Mouse (Mus musculus) G1E-ER4 (cell line): Measurements from ENCODE around the gene Rab43. TPM values are rescaled to one million over a fixed set of nuclear protein-coding genes. Genes with fewer than 3 reads are reported as not detected.

Experiments used
- GATA1 ChIP-seq: IDR thresholded peaks from one replicate; pipeline ENCODE4 v1.8.0; 2012; ENCODE audit warnings: low read length, inconsistent platforms
- polyA plus RNA-seq: library from polyadenylated mRNA; stranded (reverse); fragments of >175 nt; gene quantifications from 2 replicates; pipeline ENCODE4 v1.2.3, GENCODE M21; 2012

Gene Rab43
- polyA plus RNA-seq, 1 experiment: 16.4 TPM

DNA sequence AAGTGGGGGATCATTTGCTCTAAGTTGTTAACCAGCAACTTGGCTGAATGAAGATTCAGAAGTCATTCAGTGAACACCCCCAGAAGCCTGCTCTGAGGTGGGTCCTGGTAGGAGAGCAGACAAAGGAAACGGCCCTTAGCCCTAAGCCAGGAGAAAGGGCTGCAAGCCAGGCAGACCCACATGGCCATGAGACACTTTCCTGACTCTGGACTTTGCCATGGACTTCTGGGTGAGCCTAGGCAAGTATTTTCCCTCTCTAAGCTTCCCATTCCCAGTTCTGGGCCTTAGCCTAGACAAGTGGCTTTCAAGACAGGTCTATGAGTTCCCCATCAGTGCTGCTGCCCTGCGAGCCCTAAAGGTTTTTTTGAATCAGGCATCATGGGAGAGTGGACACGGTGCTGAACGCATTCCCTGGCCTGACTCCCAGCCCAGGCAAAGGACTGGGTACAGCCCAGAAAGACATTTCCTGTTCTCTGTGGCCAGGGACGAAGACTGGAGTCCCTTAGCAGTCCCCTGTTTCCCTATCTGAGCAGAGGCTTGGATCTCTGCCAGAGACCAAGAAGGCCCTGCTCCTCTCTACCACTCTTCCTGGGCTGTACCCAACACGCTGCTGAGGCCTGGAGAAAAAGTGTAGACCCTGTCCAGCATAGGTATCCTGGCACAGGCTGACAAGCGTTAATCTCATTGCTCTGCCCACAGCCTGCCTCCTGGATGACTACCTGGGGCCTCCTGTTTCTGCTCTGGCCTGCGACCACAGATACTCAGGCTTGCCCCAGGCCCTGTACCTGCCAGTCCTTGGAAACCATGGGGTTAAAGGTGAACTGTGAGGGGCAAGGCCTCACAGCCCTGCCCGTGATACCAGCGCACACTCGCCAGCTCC, 33.4 kb downstream of the Rab43 start:
- no peak for TF ChIP-seq GATA1

DNA sequence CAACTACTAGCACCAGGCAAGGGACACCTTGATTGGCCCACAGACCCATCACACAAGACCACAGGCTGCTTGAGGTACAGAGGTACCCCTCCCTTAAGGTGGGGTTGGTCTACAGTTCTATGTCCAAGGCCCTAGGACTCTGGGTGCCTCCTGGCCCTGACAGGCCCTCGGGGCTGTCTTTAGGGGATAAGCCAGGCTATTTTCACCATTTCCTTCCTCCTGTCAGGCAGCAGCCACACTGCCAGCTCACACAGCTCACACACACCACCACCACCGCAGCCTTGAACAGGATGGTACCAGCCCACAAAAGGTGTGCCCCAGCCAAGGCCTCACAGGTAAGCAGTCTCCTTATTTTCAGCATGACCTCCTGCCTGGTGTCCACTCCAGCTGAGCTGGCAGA, 34.1 kb downstream of the Rab43 start, which contains the start of gene Gp9:
Gene Gp9 (plus strand): TSS at position 231 of the 400 bp plus-strand sequence.
- TF ChIP-seq GATA1: no peak

DNA sequence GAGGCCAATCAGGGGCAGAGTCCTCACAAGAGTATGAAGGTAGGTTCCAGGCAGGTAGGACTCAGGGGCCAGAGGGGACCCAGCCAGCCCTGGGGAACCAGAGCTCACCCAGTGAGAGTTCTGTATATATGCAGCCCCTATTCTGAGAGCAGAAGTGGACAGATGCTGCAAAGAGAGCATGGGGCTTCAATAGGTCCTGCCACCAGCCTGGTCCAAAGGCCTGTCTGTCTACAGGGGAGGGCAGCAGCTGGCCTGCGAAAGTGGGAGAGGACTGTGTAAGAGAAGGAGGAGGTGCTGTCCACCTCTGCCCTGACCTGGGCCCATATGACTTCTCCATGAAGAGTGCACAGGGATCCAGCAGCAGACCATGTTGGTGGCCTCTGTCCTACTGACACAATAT, 35.3 kb downstream of the Rab43 start:
- no peak for TF ChIP-seq GATA1

DNA sequence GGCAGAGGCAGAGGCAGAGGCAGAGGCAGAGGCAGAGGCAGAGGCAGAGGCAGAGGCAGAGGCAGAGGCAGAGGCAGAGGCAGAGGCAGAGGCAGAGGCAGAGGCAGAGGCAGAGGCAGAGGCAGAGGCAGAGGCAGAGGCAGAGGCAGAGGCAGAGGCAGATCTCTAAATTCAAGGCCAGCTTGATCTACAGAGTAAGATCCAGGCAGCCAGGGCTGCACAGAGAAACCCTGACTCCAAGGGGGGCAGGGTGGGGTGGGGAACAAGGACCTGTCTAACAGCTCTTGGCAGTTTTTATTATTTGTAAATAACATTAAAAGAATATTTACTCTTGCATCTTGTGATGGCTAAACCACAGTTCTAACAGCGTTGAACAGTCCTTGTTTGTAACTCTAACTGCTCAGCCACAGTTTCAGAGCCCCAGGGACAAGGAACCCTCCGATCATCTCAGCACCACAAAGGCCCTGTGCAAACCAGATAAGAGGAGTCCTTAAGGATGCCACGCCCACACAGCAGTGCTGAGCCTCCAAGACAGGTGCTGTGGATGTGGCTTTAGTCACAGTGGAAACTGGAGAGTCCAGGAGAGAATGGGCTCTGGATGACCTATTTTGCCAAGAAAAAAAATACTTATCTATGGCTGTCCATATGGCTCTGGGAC, 36.2 kb downstream of the Rab43 start:
- TF ChIP-seq GATA1: peak; percentile 65

DNA sequence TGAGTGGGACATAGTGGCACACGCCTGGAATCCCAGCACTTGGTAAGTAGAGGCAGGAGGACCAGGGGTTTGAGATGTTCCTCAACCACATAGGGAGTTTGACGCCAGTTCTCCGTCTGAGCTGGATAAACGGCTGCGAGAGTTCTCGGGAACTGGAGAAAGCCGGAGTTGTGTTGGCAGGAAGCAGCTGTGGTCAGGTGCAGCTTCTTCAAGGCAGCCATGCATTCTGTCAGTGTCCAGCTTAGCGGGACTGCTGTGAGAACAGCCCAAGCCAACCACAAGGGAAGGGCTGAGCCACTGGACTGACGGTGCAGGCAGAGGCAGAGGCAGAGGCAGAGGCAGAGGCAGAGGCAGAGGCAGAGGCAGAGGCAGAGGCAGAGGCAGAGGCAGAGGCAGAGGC, 37.1 kb downstream of the Rab43 start:
- TF ChIP-seq GATA1: no peak

DNA sequence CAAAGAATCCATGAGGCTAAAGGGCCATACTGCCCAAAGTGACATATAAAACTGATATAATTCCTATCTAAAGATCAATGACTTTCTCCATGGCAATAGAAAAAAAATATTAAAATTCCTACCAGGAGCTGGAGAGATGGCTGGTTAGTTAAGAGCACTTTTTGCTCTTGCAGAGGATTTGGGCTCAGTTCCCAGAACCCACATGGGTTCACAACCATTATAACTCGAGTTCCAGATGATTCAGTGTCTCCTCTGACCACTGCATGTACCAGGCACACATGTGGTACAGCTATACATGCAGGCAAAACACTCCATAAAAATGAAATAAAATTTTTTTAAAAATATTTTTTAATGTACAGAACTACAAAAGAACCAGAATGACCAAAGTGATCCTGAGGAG, 37.5 kb downstream of the Rab43 start:
- TF ChIP-seq GATA1: no peak

DNA sequence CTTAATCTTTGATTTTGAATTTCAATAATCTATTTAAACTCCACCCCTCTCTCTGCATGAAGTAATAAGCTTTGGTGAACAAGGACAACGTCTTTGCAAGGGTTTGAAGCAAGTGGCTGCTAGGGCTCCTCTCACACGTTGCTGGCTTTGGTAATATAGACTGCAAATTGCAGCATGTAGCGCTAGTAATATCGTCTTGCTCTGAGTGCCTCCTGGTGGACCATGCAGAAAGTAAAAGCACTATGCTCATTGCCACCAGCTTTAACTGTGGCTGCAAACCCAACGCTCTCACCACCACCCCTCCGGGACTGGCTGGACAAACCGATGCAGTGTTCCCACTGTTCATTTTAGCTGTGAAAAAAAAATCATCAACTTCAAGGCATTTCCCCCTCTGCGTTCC, 41.3 kb downstream of the Rab43 start:
- no peak for TF ChIP-seq GATA1

DNA sequence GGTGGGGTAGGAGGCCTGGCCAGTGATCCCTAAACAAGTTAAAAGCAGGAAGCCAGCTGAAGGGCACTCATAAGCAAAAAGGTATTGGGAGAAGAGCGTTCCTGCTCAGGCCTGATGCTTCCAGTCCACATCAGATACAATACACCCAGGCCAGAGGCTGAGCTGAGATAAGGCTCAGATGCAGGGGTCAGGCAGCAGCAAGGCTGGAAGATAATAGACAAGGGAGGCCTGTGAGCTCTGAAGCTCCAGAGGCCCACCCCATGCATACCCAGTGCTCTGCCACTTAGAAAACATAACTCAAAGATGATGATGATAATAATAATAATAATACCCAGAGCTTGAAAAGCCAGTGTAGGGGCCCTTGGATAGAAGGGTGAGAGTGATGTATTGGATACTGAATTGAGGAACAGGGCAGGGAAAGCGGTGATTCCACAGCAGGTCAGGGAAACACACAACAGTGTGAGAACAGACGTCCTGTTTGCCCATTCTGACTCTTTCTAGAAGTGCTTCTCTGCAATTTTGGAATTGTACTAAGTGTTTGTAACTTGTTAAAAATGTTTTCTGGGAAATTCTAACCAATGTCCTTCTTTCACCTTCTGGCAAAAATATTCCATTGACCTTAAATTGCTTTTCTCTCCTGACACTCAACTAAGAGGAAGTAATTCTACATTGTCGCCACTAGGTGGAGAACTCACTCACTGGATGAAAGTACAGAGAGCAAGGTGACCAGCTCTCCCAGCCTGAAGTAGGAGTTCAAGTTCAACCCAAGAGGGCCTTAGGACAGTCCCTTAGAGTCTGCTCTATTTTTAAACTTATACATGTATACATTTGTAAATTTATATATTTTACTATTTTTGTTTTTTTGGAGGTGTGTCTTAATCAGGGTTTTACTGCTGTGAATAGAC, 48.3 kb downstream of the Rab43 start:
- peak; percentile 94 for TF ChIP-seq GATA1

DNA sequence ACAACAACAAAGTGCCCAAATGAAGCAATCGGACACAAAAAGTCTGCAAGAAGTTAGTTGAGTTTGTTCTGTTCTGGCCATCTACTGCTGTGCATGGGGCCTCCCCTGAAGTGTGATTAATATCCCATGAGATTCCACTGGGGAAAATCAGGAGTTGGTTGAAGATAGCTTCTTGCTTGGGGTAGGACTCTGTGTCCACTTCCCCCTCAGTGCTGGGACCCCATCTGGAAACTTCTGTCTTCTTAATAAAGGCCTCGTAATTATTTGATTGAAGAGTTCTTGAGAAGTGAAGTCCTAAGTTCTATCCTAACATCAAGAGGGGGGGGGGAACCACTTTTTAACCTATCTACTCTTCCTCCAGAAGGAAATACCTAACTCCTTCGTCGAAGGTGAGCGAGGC, 49.8 kb downstream of the Rab43 start:
- TF ChIP-seq GATA1: no peak

DNA sequence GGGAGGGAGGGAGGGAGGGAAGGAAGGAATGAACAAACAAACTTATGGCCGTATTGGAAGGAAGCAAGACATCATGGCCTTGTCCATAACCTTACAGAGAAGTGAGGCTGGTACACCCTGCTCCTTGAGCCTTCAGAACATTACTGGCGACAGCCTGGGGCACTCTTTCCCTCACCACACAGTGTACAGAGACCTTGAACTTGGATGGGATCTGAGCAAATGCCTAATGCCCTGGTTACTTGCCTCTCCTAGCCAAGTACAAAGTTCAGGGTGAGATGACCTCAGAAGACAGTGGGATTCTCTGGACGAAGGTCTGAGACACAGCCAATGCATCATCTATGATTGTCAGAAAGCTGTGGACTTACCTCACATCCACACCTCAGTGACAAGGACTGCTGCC, 52.1 kb downstream of the Rab43 start:
- no peak for TF ChIP-seq GATA1

DNA sequence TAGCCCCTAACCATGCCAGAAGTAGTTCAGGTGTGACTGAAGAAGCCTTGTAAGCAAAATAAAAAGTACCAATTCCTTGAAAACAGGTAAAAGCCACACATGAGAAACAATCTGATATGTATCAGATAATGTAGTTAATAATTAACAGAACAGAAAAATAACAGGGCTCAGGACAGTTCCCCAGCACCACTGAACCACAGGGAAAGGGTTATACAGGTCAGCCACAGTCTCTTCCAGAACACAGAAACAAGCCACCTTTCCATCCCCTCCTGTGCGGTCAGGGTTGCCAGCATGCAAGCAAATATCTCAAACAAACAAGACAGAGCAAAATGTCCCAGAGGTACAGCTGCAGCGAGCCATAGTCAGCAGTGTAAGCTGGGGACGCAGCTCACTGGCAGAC, 52.6 kb downstream of the Rab43 start:
- no peak for TF ChIP-seq GATA1

DNA sequence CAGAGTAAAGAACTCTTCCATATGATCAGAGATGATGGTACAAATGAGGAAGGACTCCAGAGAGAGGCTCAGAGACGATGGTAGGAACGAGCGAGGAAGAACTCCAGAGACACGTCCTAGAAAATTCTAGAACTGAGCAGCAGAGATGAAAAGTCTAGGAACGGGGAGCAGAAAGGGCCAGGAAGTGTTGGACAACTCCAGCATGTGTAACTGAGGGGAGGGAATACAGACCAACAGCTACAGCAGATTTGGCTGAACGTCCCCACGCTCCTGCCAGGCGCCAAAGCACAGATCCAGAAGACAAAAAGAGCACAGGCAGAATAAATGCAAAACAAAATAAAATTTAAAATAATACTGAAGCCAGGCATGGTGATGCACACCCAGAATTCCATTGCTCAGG, 55.1 kb downstream of the Rab43 start:
- no peak for TF ChIP-seq GATA1

DNA sequence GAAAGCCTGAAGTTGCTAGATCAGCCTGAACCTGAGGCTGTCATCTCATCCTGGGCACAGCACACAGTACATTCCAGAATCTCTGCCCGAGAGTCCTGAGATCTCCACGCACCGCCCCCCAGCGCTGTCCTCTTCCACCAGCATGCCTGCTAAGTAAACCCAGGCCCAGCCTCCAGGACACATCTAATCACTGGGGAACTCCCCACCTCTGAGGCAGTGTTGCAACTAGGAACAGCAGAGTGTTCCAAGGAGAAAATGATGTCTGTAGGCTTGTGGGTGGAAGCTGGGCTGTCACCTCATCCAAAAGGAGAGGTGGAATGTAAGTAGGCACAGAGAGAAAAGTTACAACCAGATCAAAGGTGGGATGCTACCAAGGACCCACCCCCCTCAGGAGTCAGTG, 56.8 kb downstream of the Rab43 start:
- TF ChIP-seq GATA1: no peak

DNA sequence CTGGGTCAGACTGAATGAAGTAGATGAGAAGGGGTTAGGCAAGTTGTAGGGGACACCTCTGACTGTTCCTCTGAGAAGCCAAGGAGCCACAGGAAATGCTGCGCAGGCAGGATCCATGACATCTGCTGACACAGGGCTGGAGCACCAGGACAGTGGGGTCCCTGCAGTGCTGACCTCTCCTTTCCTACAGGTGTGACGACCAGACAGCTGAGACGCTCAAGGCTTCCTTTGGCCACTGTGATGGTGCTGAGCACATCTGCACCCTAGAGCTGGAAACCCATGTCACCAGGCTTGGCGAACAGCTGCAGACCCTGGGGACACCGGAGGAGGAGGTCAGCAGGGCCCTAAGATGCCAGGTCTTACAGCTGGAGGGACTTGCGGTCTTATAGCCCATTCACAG, 60.4 kb downstream of the Rab43 start:
- no peak for TF ChIP-seq GATA1

DNA sequence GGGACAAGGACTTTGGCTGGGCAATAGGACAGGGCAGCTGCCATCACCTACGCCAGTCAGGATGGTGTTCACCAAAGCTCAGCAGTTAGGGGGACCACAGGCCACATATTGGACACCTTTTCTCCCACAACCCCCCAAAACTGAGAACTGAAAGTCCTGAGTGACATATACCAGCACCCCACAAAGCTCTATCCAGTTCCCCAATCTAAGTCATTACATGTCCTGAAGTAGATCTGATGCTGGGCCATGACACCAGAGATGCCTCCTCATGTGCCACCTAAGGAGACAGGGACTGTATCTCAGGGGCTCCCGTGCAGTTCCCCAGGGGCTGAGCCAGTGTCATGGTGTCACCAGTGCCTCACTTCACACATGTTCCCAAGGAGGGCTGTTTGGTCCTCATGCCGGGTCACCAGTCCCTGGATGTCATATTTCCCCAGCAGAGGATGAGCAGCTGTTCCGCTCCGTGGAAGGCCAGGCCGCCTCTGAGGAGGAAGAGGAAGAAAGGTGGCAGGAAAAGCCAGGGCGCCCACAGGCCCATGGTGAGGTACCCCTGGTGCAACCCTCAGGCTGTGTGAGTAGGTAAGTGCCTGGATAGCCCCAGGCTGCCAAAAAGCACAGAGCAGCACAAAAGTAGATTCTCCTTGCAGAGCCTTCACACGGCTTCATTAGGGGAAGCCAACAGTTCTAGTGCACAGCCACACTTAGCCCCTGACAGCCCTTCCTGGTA, 61.6 kb downstream of the Rab43 start:
- TF ChIP-seq GATA1: no peak
